Mouse (Mus musculus) testis, adult 2 months (tissue): ENCODE data around the gene Tango6.

Source experiments
- CTCF ChIP-seq: fragments of 200-500 bp; IDR thresholded peaks from 2 replicates; pipeline ENCODE4 v1.5.1; 2012; ENCODE audit warnings: low read depth, mild to moderate bottlenecking, inconsistent platforms, low read length, moderate library complexity; ENCODE audit not compliant: control insufficient read depth, insufficient read depth, insufficient replicate concordance
- POLR2A ChIP-seq: fragments of 200-500 bp; IDR thresholded peaks from 2 replicates; pipeline ENCODE4 v1.6.1; 2012; ENCODE audit warnings: low read depth, mild to moderate bottlenecking, inconsistent platforms, low read length, moderate library complexity; ENCODE audit not compliant: control insufficient read depth

- TF ChIP-seq CTCF: no peak
- TF ChIP-seq POLR2A: no peak
Measured at GRCm38 (mm10) chr8:106809726-106810125, 126.9 kb downstream of the Tango6 start.
